Comparison of ENCODE assay signal across 11 mouse cellular contexts in genomic region chr6:53801893-53802286, GRCm38 (mm10). TPM values are rescaled to one million over a fixed set of nuclear protein-coding genes. Genes with fewer than 3 reads are reported as not detected.
DNase-seq lines count a peak whose midpoint lies in the region; ATAC-seq and TF ChIP-seq lines count a peak whose summit lies in the region.
"Had no signal": no experiment of that assay in that cellular context is flagged by ENCODE, and none has a peak within 500 bp of the region (broad histone marks: within the 10 kb centered on the region; RNA-seq: fewer than 3 reads in every experiment).

No protein-coding gene starts in this region.

- H3K4me2 ChIP-seq in forebrain, postnatal 0 days (ENCODE audit: low read depth): no peak overlapping the region
- no peak overlapping the region for H3K4me2 ChIP-seq in forebrain, embryonic 13.5 days
- H3K4me2 ChIP-seq: heart, embryonic 13.5 days; limb, embryonic 13.5 days; neural tube, embryonic 12.5 days had no signal

- H3K4me3 ChIP-seq in forebrain, postnatal 0 days (ENCODE audit: low read depth, low read length): no peak overlapping the region
- H3K4me3 ChIP-seq in forebrain, embryonic 13.5 days: no peak overlapping the region
- no peak overlapping the region for H3K4me3 ChIP-seq in heart, embryonic 10.5 days
- H3K4me3 ChIP-seq in forebrain, embryonic 10.5 days: no peak overlapping the region
- no peak overlapping the region for H3K4me3 ChIP-seq in hindbrain, embryonic 10.5 days
- H3K4me3 ChIP-seq: heart, embryonic 13.5 days; limb, embryonic 13.5 days; neural tube, embryonic 12.5 days had no signal

- H3K9me3 ChIP-seq in forebrain, postnatal 0 days (ENCODE audit: low read length): no peaks in the 10 kb centered on the region
- no peaks in the 10 kb centered on the region for H3K9me3 ChIP-seq in forebrain, embryonic 13.5 days (replicated peaks)
- H3K9me3 ChIP-seq in heart, embryonic 10.5 days: no peaks in the 10 kb centered on the region
- no peaks in the 10 kb centered on the region for H3K9me3 ChIP-seq in forebrain, embryonic 10.5 days
- no peaks in the 10 kb centered on the region for H3K9me3 ChIP-seq in hindbrain, embryonic 10.5 days
- H3K9me3 ChIP-seq: heart, embryonic 13.5 days; limb, embryonic 13.5 days; neural tube, embryonic 12.5 days had no signal

- 0 out of 2 replicates have a peak overlapping the region, but pooled peaks have one; percentile 9 for H3K27ac ChIP-seq in forebrain, postnatal 0 days (ENCODE audit: low read depth, low read length)
- H3K27ac ChIP-seq in forebrain, embryonic 13.5 days: no peak overlapping the region
- H3K27ac ChIP-seq in heart, embryonic 10.5 days: 0 out of 2 replicates have a peak overlapping the region, but pooled peaks have one; percentile 44
- H3K27ac ChIP-seq in forebrain, embryonic 10.5 days: no peak overlapping the region
- no peak overlapping the region; the same call in 1 of the 2 replicates for H3K27ac ChIP-seq in hindbrain, embryonic 10.5 days
- H3K27ac ChIP-seq: heart, embryonic 13.5 days; limb, embryonic 13.5 days; neural tube, embryonic 12.5 days had no signal

- 58% methylated on average over 5 of the region's 5 CpGs for WGBS in forebrain, postnatal 0 days
- 78% methylated on average over 5 of the region's 5 CpGs for WGBS in forebrain, embryonic 13.5 days
- 57% methylated on average over 5 of the region's 5 CpGs for WGBS in heart, embryonic 10.5 days
- WGBS in forebrain, embryonic 10.5 days: 73% methylated on average over 5 of the region's 5 CpGs
- 63% methylated on average over 5 of the region's 5 CpGs for WGBS in hindbrain, embryonic 10.5 days

- ATAC-seq in forebrain, postnatal 0 days: peak; percentile 71
- no peak for ATAC-seq in forebrain, embryonic 13.5 days

- H3K36me3 ChIP-seq in forebrain, postnatal 0 days (ENCODE audit: insufficient read depth): no peaks in the 10 kb centered on the region
- no peaks in the 10 kb centered on the region for H3K36me3 ChIP-seq in forebrain, embryonic 13.5 days (ENCODE audit: poor library complexity, severe bottlenecking)
- no peaks in the 10 kb centered on the region for H3K36me3 ChIP-seq in heart, embryonic 10.5 days
- H3K36me3 ChIP-seq in forebrain, embryonic 10.5 days (replicated peaks): no peaks in the 10 kb centered on the region
- H3K36me3 ChIP-seq in hindbrain, embryonic 10.5 days: no peaks in the 10 kb centered on the region
- H3K36me3 ChIP-seq: heart, embryonic 13.5 days; limb, embryonic 13.5 days; neural tube, embryonic 12.5 days had no signal

- TF ChIP-seq CTCF in forebrain, postnatal 0 days (IDR thresholded peaks at IDR 0.05; ENCODE audit: low read depth): no peak

- H3K27me3 ChIP-seq in forebrain, postnatal 0 days (ENCODE audit: insufficient read depth, low read length): no peaks in the 10 kb centered on the region; the same call in 1 of the 2 replicates
- H3K27me3 ChIP-seq in forebrain, embryonic 13.5 days: no peaks in the 10 kb centered on the region
- H3K27me3 ChIP-seq in heart, embryonic 10.5 days (ENCODE audit: insufficient read depth, poor library complexity, severe bottlenecking): no peaks in the 10 kb centered on the region
- peaks cover 8% of the 10 kb centered on the region; the same call in 1 of the 2 replicates for H3K27me3 ChIP-seq in forebrain, embryonic 10.5 days (ENCODE audit: poor library complexity, severe bottlenecking)
- peaks cover 10% of the 10 kb centered on the region; the same call in 1 of the 2 replicates for H3K27me3 ChIP-seq in hindbrain, embryonic 10.5 days (ENCODE audit: insufficient read depth, poor library complexity, severe bottlenecking)
- H3K27me3 ChIP-seq: limb, embryonic 13.5 days; neural tube, embryonic 12.5 days had no signal

- no peak for DNase-seq in forebrain, postnatal 0 days
- DNase-seq in urinary bladder, postnatal 25 days (ENCODE audit: low spot score): peak; percentile 27
- no peak for DNase-seq in urinary bladder, postnatal 10 days (ENCODE audit: low spot score)
- no peak for DNase-seq in heart, embryonic 10.5 days (ENCODE audit: low spot score)
- no peak for DNase-seq in thymus, postnatal 36 days
- DNase-seq in forebrain, embryonic 10.5 days (ENCODE audit: extremely low spot score, low spot score): no peak
- no peak for DNase-seq in hindbrain, embryonic 10.5 days (ENCODE audit: low spot score)

- H3K4me1 ChIP-seq in forebrain, postnatal 0 days (ENCODE audit: insufficient read depth): no peaks in the 10 kb centered on the region
- H3K4me1 ChIP-seq in forebrain, embryonic 13.5 days: peaks cover 12% of the 10 kb centered on the region; the same call in 1 of the 2 replicates
- peaks cover 24% of the 10 kb centered on the region for H3K4me1 ChIP-seq in heart, embryonic 10.5 days
- H3K4me1 ChIP-seq in forebrain, embryonic 10.5 days: peaks cover 20% of the 10 kb centered on the region
- H3K4me1 ChIP-seq in hindbrain, embryonic 10.5 days (replicated peaks): peaks cover 29% of the 10 kb centered on the region

- H3K9ac ChIP-seq in forebrain, postnatal 0 days: no peak overlapping the region
- H3K9ac ChIP-seq in forebrain, embryonic 13.5 days: no peak overlapping the region
- H3K9ac ChIP-seq: heart, embryonic 13.5 days; limb, embryonic 13.5 days; neural tube, embryonic 12.5 days had no signal

RNA-seq across cellular contexts. Expression of gene Tril, which starts 18.7 kb away (rescaled TPM):
- 17.8 and 27.8 TPM in 2 replicates for total RNA-seq in forebrain, postnatal 0 days (2014; rRNA removed)
- polyA plus RNA-seq in forebrain, postnatal 0 days (2015; fragmentation: Nextera tagmentation; extraction: Ambion mirVana): 8.5 and 18.2 TPM in 2 replicates
- polyA plus RNA-seq in forebrain, embryonic 13.5 days (2015; fragmentation: Nextera tagmentation; extraction: Ambion mirVana): 5.6 and 6.3 TPM in 2 replicates
- 7.5 and 15.3 TPM in 2 replicates for polyA plus RNA-seq in heart, embryonic 10.5 days (2016; fragmentation: Nextera tagmentation; extraction: Ambion mirVana)
- polyA plus RNA-seq in forebrain, embryonic 10.5 days (2016; fragmentation: Nextera tagmentation; extraction: Ambion mirVana): 36.5 and 41.6 TPM in 2 replicates
- 30.8 and 32.4 TPM in 2 replicates for polyA plus RNA-seq in hindbrain, embryonic 10.5 days (2016; fragmentation: Nextera tagmentation; extraction: Ambion mirVana)

Comparison
In these comparisons a context has a peak if more than half of its experiments do, and no peak if none do; other contexts are left out.
1. H3K27ac ChIP-seq: peak in forebrain, postnatal 0 days (single experiment) and heart, embryonic 10.5 days (single experiment); none in forebrain, embryonic 13.5 days (single experiment), forebrain, embryonic 10.5 days (single experiment) and hindbrain, embryonic 10.5 days (single experiment).